Mouse (Mus musculus) lung, postnatal 4 days (tissue): ENCODE data around the gene Cdc14a.
A peak's percentile ranks its signal among the peaks of the same experiment; 100 is the strongest.

Experiments used
- DNase-seq, 2 experiments: peaks; one replicate each; pipeline ENCODE4 v3.0.0; 2021

Cdc14a gene

GRCm38 (mm10) chr3:116412954-116413724 is 10.7 kb downstream of the Cdc14a start:
- no peak for DNase-seq

- no peak for DNase-seq
Observed at GRCm38 (mm10) chr3:116410051-116410450, 13.8 kb downstream of the Cdc14a start.

GRCm38 (mm10) chr3:116409486-116409885 is 14.3 kb downstream of the Cdc14a start:
- no peak for DNase-seq

GRCm38 (mm10) chr3:116408856-116409255 is 15.0 kb downstream of the Cdc14a start:
- no peak for DNase-seq

- DNase-seq = no peak
Observed at GRCm38 (mm10) chr3:116405516-116405915, 18.3 kb downstream of the Cdc14a start.

DNA sequence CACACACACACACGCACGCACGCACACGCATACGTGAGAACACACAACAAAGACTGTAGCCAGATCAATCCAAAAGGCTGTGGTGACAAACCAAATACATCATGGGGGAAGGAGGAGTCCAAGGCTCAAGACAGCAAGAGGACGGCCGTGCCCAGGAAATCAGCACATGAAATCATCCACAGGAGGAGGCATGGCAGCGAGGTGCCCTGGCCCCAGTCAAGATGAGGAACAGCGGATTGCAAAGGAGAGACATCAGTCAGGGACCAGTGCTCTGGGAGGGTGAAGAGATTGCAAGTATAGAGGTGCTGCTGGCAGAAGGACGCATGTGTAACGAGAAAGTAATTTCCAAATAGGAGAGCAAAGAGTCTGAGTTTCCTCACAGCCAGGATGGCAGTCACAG is 22.4 kb downstream of the Cdc14a start:
- no peak for DNase-seq

- DNase-seq = no peak
Observed at GRCm38 (mm10) chr3:116399349-116400090, 24.3 kb downstream of the Cdc14a start.

DNA sequence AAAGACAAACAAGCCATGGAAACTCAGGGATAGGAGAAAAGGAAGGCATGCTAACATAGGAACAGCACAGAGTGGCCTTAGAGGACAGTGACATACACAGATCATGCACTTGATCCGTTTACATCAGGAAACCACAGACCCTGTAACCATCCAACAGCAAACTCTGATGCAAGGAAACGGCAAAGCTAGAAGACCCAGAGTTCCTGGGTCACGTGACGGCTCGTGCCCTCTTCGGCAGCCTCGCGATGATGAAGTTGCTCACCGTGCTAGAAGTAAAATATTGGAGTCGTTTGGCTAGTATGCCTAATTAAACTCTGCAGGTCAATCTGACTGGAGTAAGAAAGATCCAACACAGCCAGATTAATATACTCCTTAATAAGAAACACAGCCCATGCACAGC is 25.3 kb downstream of the Cdc14a start:
- DNase-seq = no peak

DNA sequence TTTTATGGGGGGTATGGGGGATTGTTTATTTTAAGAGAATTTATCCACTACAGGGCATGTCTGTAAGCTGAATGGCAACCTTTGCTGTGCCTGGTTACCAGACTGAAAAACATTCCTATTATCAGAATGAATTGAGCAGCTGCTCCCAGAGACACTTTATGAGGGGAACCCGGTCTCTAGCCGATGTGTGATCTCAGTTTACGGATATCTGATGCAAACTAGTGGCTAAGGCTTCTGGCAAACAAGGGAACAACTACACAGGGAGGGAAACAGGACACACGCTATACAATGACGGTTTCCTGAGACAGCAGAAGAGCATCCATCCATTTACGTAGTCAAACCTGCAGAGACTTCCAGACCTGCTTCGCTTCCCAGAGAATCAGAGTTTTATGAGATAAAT is 25.9 kb downstream of the Cdc14a start:
- no peak for DNase-seq

DNA sequence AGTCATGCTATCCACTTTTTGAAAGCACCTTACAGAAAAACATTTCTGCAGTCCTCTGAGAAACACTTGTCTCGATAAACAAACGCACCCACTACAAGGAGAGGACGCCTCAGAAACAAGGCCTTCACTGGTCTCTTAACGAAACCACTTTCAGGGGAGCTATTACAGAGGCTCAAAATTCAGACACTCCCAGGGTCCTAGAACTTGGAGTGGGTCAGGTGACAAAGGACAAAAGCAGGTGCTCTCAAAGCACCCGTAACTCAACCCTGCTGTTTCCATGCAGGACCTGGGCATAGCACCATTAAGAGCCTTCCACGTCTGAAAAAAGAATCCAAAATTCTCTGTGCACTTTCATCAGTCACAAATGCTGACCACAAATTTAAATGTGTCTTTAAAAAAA is 26.5 kb downstream of the Cdc14a start:
- no peak for DNase-seq

GRCm38 (mm10) chr3:116396571-116396970 is 27.3 kb downstream of the Cdc14a start:
- DNase-seq = no peak

- no peak for DNase-seq
Observed at GRCm38 (mm10) chr3:116394885-116395390, 28.9 kb downstream of the Cdc14a start.

GRCm38 (mm10) chr3:116391399-116391798 is 32.4 kb downstream of the Cdc14a start:
- no peak for DNase-seq

- no peak for DNase-seq
Observed at GRCm38 (mm10) chr3:116389500-116390470, 34.0 kb downstream of the Cdc14a start.

DNA sequence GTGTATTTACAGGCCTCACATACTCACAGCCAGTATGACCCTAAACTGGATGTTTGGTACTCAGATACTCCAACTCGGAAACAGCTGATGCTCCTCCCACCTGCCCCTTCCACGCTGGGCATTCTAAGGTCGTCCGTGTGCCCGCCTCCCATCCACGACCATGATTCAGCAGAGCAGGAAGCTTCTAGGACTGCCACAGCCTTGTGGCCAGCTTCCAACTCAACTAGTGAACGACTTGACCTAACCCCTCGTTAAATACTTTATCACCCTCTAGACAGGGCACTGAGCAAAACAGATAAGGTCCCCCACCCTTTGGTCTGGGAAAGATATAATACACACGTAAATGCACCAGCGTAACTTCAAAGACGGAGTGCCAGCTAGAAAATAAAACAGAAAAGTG is 35.0 kb downstream of the Cdc14a start:
- no peak for DNase-seq

DNA sequence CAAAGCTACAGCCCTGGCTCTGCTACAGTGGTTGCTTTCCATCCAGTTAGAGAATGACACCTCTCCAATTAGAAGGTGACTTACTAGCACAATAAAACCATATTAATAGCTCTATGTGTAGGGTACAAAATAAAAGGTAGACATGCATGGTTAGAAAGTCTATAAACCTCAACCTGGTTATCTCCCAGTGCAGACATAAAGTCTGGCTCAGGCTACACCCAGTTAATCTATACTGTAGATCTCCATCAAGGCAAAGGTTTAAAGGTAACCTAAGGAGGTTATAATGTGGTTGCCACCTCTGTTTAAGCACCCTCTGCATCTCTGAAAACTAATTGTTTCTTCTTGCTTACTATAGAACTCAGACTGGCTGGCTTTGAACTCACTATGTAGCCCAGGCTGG is 36.9 kb downstream of the Cdc14a start:
- DNase-seq = no peak

DNA sequence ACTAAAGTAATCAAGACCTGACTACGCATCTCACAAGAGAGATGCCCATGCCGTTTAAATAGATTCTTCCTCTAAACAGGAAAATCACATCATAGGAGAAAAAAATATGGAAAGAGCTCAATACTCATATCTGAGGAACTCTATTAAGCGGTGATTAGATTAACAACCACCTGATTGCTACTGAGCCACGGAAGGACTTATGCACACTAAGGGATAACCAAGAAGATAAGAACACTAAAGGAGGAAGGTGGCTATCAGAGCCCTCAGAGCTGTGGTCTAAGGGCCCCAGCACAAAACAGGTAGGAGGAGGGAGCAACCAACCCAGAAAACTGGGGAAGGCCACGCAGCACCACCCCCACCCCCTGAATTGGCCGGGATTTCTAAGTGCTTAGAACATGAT is 37.5 kb downstream of the Cdc14a start:
- no peak for DNase-seq

DNA sequence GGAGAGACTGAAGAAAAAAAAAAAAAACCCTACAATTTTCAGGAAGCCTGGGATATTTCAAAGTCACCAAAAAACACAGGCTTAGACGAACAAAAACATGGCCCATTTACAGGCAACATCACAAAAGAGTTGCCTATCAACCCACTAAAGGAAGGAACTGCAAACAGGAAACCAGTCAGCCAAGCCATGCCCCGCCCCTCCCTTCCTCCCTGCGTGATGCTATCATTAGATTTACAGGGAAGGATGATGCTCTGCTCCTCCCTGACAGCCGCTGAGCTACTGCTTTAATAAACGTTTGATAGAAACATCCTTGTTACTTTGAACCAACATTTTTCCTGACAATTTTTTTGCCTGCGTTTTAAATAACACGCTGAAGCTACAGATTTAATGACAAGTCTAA is 39.5 kb downstream of the Cdc14a start:
- DNase-seq = peak; percentile 56 to 67

DNA sequence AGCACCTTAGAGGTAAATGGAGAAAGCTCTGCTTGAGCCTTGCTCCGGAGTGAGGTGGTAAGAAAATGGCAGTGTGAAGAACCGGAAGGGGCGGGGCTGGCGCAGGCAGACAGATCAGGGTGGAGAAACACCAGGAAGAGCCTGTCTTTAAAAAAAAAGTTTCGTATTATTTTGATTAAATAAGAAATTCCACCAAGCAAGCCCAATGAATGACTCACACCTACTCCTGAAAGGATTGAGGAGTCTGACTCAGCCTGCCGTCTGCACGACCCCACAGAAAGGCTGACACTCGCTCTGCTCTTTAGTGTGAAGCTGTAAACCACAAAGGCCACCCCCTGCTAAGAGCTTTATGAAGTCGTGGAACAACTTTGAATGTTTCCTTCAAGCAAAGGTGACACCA is 43.5 kb downstream of the Cdc14a start:
- DNase-seq = no peak

DNA sequence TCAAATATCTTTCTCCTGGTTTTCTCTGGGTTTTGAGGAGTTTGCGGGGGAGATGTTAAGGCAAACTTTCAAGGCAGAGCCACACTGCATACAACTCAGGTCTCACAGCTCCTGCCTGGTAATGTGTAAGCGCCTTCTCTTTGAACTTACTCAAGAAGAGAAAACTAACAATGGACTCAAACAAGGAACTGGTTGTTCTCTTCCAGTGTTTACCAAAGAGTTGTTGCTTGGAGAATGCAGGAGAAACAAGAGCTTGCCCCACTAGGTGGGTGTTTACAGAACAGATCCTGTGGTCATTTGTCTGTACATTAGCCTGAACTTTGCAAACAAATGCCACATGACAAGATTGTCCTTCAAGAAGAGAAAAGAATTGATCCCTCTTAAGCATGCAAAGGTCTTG is 48.4 kb downstream of the Cdc14a start:
- DNase-seq = no peak

DNA sequence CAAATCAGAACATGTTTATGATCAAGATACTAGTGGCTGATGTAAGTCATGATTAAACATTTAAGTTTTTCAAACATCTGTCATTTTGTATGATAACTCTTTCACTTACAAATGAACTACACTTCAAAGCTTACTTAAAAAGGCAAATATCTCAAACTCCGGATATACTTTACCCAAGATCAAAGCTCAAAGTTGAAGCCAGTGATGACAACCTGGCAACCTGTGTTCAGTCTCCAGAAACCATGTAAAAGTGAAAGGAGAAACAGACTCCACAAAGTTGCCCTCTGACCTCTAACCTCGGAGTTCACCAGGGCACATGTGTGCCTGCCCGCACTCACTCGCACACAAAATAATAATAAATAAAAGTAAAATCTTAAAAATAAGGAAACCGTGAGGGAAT is 49.3 kb downstream of the Cdc14a start:
- DNase-seq = no peak

DNA sequence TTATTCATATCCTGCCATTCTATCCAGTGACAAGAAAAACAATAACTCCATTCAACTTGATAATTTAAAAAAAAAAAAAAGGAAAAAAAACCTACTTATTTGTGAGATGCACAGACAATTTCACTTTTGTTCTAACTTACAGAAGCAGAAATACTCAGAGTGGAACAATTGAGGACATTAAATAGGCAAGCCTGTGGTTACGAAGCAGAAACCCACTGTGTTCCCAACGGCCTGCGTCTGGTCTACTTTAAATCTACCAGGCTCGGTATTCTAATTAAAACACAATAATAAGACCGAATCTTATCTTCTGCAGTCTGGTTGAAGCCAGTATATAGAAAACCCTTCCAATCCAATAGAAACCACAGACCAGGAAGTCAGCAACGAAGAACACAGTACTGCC is 50.6 kb downstream of the Cdc14a start:
- DNase-seq = no peak

DNA sequence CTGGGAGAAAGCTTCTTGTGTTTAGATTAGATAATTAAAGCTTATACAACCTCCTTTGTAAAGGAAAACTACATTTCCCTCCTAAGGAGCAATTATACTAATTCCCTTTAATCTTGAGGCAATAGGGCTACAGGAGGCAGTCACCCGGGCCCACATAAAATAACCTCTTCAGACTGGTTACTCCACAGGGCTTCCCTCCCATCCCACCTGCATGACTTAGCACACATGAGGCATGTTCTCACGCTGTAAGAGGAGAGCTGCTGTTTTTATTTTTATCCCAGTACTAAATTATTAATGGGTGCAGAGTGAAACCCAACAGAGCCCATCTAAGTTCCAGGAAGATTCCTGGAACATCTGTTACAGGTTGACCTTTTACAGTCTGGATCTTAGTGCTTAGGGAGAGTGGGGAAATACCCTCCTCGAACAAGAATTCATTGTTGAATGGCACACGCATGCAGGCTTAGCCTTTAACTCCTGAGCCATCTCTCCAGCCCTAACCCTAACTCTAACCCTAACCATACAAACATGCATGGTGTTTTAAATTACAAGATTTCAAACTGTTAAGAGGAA is 54.9 kb downstream of the Cdc14a start:
- no peak for DNase-seq
